Mouse (Mus musculus) A20 (cell line): ENCODE results near the gene Birc3.
"Not testable (repeated sequence)": the region's sequence is repeated elsewhere in the genome, so short reads cannot be mapped to it uniquely, and the experiment has no call there.

Experiments
- DNase-seq: peaks from one replicate; pipeline ENCODE4 v3.0.0-alpha.2; 2011; ENCODE audit warnings: low read depth, low spot score

The Birc3 gene

DNA sequence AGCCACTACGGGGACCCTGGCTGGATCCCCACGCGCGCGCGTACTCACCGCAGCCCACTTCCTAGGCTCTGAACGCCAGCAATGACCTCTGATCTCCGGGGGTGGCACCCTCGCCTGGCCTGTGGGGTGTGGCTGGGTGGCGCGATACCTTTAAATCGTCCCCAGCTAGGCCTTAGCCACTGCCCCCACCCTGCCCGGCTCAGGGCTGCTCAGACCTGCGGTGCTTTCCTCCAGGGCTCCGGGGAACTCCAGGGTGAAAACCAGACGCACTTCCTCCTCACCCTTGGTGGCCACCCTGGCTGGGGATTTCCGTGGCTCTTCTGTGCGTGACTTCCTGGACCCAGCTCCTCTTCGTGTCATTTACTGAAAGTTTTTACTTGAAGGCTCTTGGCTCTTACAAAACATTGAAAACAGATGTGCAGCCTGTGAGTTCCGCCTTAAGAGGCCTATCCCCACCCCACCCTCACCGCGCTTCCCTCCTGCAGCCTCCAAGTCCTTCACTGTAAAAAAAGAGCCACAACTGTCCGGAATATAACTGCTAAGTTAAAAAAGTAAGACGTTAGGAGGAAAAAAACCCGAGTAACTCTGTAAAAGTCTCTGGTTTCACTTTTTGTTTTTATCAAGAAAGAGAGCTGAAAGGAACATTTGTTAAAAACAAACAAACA lies at the start of gene Birc3:
Gene Birc3, minus strand, starts transcription at position 412 of the 665 bp plus-strand sequence.
- peak; percentile 98 for DNase-seq

- no peak for DNase-seq
Observed at GRCm38 (mm10) chr9:7914925-7915324, 41.9 kb upstream of the Birc3 start.

GRCm38 (mm10) chr9:7914487-7914886 lies 41.5 kb upstream of the Birc3 start:
- DNase-seq: no peak

GRCm38 (mm10) chr9:7913953-7914352 lies 41.0 kb upstream of the Birc3 start:
- DNase-seq: no peak

DNA sequence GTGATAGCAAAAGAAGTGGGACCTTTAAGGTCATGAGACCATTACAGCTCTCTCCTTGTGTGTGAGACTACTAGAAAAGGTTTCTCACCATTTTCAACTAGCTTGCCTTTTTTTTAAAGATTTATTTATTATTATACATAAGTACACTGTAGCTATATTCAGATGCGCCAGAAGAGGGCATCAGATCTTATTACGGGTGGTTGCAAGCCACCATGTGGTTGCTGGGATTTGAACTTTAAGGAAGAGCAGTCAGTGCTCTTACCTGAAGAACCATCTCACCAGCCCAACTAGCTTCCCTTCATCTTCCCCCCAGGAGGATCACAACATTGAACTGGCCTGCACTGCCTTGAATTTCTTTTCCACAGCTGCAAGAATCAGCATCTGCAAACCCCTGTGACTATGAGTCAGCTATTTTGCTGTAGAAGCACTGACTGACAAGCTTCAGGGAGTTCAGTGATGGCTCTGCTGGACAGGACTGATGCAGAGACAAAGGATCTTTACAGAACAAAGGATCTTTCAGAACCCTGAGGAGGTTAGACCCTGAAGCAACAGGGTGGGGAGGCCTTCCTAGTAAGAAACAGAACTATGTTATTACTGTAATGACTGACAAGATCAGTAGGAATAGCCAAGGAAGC lies 34.5 kb upstream of the Birc3 start:
- peak; percentile 47 for DNase-seq

- DNase-seq: no peak
Observed at GRCm38 (mm10) chr9:7906564-7906963, 33.6 kb upstream of the Birc3 start.

DNA sequence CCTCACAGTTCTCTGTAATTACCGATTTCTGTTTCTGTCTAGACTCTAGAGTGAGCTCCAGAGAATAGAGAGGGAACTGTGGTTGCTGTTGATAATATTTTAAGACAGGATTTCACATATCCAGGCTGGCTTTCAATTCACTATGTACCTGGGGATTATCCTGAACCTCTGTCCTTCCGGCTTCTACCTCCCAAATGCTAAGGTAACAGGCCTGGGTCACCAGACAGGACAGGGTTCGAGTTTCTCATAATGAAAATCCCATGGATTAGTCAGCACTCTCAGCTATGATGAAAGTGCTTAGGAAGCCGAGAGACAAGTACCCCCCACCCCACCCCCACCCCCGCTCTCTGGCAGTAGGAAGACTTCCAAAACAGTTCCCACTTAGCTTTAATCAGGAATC lies 30.8 kb upstream of the Birc3 start:
- no peak for DNase-seq

- no peak for DNase-seq
Observed at GRCm38 (mm10) chr9:7903262-7903661, 30.3 kb upstream of the Birc3 start.

GRCm38 (mm10) chr9:7902311-7902710 lies 29.3 kb upstream of the Birc3 start:
- no peak for DNase-seq

DNA sequence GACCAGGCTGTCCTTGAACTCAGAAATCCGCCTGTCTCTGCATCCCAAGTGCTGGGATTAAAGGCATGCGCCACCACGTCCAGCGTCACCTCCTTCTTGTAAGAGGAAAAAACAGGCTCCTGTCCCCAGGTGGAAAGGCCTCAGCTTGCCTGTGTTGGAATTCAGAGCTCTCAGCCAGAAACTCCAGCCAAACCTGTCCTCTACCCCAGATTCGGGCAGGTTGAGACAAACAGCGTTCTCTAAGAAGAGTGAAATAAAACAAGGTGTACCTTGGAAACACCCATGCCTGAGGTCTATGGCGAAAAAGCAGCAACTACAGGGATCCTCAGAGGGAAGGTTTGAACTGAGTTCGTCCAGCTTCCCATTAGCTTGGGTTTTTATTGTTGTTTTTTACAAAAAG lies 28.0 kb upstream of the Birc3 start:
- no peak for DNase-seq

DNA sequence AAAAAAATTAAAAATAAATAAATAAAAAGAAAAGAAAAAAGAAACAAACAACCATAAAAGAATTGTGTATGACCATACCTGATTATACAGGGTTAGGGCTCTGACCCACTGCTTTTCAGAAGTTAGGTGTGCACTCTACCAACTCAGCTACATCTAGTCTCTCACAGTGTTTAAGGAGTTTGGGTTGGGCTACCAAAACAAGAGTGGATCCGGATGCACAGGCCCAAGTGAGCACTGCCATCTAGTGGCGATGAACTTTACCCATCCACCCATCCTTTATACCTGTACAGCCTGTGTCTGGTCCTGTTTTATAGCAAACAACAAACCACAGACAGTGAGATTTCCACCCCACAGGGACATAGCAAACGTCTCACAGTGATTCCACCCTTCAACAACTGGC lies 24.5 kb upstream of the Birc3 start:
- DNase-seq: peak; percentile 77

DNA sequence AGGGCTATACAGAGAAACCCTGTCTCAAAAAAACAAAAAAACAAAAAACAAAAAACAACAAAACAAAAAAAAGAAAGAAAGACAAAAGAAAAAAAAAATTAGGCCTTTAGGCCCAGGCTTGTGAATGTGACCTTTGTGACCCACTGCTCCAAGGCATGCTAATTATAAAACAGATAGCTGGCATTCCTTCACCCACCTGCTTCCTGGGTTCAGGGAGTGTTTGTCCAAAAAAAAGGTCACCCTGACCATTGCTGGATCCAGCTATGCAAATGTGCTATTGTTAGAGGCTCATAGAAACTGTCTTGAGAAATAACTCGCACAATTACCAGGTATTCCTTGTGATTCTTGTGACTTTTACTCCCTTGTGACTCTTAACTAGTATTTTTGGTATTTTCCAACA lies 18.8 kb upstream of the Birc3 start:
- DNase-seq: not testable (repeated sequence)

DNA sequence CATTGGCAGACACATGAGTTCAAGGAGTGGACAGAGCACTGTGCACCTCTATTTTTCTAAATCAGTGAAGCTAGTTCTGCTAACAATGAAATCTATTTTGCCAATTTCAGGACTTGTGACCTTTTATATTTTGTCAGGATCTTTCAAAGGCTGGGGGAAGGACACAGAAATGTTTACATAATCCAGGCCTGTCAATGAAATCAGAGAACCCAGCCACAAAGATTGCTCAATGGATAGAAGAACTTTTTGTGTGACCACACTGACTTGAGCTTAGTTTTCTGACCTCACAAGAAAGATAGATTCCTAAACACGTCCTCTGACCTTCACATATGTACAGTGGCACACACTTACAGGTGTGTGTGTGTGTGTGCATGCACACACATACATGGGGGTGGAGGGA lies 18.2 kb upstream of the Birc3 start:
- no peak for DNase-seq

DNA sequence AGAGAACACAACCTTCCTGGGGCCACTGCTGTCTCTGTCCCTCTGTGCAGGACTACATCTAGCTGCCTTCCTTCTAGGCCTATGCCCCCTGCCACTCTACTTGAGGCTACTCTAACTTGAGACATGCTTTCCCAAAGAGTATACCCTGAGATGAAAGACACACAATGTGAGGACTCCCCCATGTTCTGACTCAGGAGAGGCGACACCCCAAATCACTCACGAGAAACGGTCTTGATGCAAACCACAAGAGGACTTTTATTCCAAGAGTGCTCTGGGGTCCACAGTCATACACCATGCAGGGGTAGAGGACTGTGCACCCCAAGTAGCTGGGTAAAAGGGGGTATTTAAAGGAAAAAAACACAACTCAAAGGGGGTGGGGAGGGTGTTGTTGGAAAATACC lies 11.4 kb upstream of the Birc3 start:
- DNase-seq: no peak

DNA sequence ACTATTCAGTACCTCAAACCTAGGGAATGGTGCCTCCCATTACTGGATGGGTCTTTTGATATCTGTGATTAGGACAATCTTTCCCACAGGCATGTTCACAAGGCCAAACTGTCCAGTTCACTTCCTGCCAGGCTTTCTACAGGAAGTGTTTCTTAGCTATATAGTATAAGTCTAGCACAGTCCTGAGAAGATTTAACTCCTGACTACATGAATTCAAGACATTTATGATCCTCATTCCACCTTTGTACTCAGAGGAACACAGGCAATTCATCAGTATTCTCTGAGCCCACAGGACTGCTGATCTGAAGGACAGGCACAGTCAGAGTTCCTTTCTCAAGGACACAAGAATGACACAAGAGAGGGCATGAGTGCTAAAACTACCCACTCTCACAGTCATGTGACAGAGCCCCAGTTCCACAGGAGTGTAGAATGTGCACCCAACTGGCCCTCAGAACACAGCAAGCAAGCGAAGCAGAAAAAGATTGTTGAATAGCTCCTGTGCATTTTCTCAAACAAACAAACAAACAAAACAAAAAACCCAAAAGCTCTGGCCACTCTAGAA lies 9.4 kb upstream of the Birc3 start:
- DNase-seq: no peak

DNA sequence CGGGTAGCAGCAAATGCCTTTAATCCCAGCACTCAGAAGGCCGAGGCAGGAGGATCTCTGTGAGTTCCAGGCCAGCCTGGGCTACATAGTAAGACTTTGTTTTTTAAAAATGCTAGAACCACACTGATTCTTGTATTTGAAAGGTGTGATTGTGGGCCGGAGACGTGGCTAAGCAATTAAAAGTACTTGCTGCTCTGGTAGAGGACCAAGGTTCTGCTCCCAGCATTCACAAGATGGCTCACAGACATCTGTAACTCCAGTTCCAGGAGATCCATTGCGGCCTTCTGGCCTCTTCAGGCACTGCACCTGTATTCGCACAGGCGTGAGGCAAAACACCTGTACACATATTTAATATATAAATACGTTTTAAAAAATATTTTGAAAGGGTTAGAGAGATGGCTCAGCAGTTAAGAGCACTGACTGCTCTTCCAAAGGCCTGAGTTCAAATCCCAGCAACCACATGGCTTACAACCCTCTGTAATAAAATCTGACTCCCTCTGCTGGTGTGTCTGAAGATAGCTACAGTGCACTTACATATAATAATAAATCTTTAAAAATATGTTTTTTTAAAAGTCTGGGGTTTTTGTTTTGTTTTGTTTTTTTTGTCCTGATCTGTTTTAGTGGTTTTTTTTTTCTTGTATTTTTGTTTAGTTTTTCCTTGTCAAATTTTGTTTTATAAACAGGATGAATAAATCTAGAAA lies 675 bp upstream of the Birc3 start:
- DNase-seq: peak; percentile 81

- no peak for DNase-seq
Observed at GRCm38 (mm10) chr9:7872044-7872774, 777 bp downstream of the Birc3 start.

DNA sequence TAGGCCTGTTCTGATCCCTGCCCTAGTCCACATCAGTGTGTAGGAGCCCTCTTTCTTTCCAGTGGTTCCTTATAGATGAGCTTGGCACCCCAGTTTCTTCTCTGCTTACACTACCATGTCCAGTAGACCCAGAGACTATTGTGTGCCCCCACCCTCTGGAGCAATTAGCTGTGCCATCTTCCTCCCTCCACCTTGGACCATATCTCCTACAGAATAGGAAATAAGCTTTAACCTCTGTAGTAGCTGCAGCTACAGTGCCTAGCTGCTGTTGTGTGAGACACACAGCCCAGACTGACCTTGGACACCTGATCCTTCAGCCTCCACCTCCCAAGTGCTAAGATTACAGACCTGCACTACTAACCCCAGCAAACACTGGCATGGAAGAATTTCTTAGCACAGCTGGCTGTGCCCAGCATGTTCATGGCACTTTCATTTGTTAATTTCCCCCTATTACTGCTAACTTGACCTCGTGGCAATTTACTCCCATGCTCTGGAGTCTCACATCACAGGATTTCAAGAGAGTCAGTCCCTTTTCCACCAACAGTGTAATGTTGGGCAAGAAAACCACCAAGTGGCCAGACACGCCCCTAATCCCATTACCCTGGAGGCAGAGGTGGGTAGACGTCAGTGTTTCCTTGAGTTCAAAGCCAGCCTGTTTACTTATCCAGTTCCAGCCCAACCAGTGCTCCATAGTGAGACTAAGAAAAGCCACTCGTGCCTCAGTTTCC lies 1.5 kb downstream of the Birc3 start:
- peak; percentile 68 for DNase-seq

GRCm38 (mm10) chr9:7870556-7871315 lies 2.2 kb downstream of the Birc3 start:
- DNase-seq: peak; percentile 77

- peak; percentile 88 for DNase-seq
Observed at GRCm38 (mm10) chr9:7868838-7869491, 4.0 kb downstream of the Birc3 start.
